Mouse (Mus musculus) heart, embryonic 14.5 days (tissue): Measurements from ENCODE around the gene Gm21680. TPM values are rescaled to one million over a fixed set of nuclear protein-coding genes. Genes with fewer than 3 reads are reported as not detected.
"Not testable (repeated sequence)": the region's sequence is repeated elsewhere in the genome, so short reads cannot be mapped to it uniquely, and the experiment has no call there.

ENCODE experiments used
- ATAC-seq: fragments of 200-750 bp; cut with Nextera tagmentation; 2 replicates; pipeline ENCODE4 v1.8.0; 2017; ENCODE audit warnings: low read depth, moderate TSS enrichment; ENCODE audit not compliant: insufficient number of reproducible peaks, insufficient read depth, low FRiP score
- H3K27ac ChIP-seq, 2 experiments: fragments of 200-500 bp in 1 of 2; fragments of 300-500 bp in 1 of 2; sonication (generic) in 1 of 2; replicated peaks in 1 of 2; 2 replicates each; pipeline ENCODE4 v1.5.1; 2012 to 2014; ENCODE audit warnings: low read depth in 2 of 2, low read length in 2 of 2, control low read depth in 1 of 2, mild to moderate bottlenecking in 1 of 2, mixed read lengths in 1 of 2; ENCODE audit not compliant: control insufficient read depth in 1 of 2, insufficient read depth in 1 of 2
- H3K27me3 ChIP-seq: fragments of 300-500 bp; sonication (generic); 2 replicates; pipeline ENCODE4 v1.6.1; 2014; ENCODE audit warnings: mild to moderate bottlenecking, low read length, control low read depth; ENCODE audit not compliant: control insufficient read depth, insufficient read depth
- H3K36me3 ChIP-seq: fragments of 300-500 bp; sonication (generic); 2 replicates; pipeline ENCODE4 v1.6.1; 2014; ENCODE audit warnings: mild to moderate bottlenecking, control low read depth, low read length, mixed read lengths; ENCODE audit not compliant: control insufficient read depth, insufficient read depth
- H3K4me1 ChIP-seq, 2 experiments: fragments of 200-500 bp in 1 of 2; fragments of 300-500 bp in 1 of 2; sonication (generic) in 1 of 2; 2 replicates each; pipeline ENCODE4 v1.6.1; 2012 to 2014; ENCODE audit warnings: low read length in 2 of 2, control low read depth in 1 of 2, mixed read lengths in 1 of 2; ENCODE audit not compliant: control insufficient read depth in 2 of 2, insufficient read depth in 2 of 2
- H3K4me2 ChIP-seq: fragments of 300-500 bp; sonication (generic); 2 replicates; pipeline ENCODE4 v1.6.1; 2014; ENCODE audit warnings: mild to moderate bottlenecking, low read length
- H3K4me3 ChIP-seq, 2 experiments: fragments of 200-500 bp in 1 of 2; fragments of 300-500 bp in 1 of 2; sonication (generic) in 1 of 2; 2 replicates each; pipeline ENCODE4 v1.5.1; 2012 to 2014; ENCODE audit warnings: low read length in 2 of 2, mild to moderate bottlenecking in 2 of 2, control low read depth in 1 of 2, low read depth in 1 of 2, moderate library complexity in 1 of 2; ENCODE audit not compliant: control insufficient read depth in 1 of 2, insufficient read depth in 1 of 2
- H3K9ac ChIP-seq: fragments of 300-500 bp; sonication (generic); 2 replicates; pipeline ENCODE4 v1.6.1; 2014; ENCODE audit warnings: mild to moderate bottlenecking, low read length
- H3K9me3 ChIP-seq: fragments of 300-500 bp; sonication (generic); 2 replicates; pipeline ENCODE4 v1.6.1; 2016; ENCODE audit warnings: low read length, control low read depth; ENCODE audit not compliant: control insufficient read depth
- WGBS: fragments of 180-500 bp; shearing (Covaris S2); extraction: QIAGEN DNeasy Blood & Tissue Kit; methylation state at CpG from one replicate; pipeline ENCODE4 v1.1.7; 2014; 5-methylcytosine and 5-hydroxymethylcytosine counted together
- polyA plus RNA-seq: library from polyadenylated mRNA; unstranded; fragments of >200 nt; fragmentation: Nextera tagmentation; extraction: Ambion mirVana; gene quantifications from 2 replicates; pipeline ENCODE4 v1.2.1, GENCODE M21; 2014

The Gm21680 gene
- 0.24 and 0.27 TPM in 2 replicates for polyA plus RNA-seq

DNA sequence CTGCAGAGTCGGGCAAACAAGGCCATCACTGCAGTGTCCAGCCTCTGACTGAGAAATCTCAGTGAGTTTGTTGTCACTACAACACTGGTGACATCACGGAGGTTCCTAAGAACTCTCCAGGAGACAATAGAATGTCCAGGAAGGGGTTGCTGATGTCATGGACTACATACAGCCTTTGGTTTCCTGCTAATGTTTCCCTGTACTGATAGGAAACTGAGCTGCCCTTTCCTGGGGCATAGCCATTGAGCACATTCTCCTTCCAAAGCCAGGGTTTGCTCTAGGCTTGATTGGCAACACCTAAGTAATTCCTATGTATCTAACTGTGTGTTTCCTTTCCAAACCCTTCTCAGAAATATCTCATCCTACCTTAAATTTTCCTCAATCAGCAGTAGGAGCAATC lies at the start of gene Gm21680:
Gm21680 (minus strand) TSS at position 101 of the 400 bp plus-strand sequence.
- not testable (repeated sequence) for H3K36me3 ChIP-seq, H3K4me2 ChIP-seq, H3K27ac ChIP-seq, H3K4me3 ChIP-seq, ATAC-seq, H3K9me3 ChIP-seq, H3K4me1 ChIP-seq, H3K9ac ChIP-seq, H3K27me3 ChIP-seq
- no CpG with 5 or more reads among the region's 2 CpGs for WGBS

DNA sequence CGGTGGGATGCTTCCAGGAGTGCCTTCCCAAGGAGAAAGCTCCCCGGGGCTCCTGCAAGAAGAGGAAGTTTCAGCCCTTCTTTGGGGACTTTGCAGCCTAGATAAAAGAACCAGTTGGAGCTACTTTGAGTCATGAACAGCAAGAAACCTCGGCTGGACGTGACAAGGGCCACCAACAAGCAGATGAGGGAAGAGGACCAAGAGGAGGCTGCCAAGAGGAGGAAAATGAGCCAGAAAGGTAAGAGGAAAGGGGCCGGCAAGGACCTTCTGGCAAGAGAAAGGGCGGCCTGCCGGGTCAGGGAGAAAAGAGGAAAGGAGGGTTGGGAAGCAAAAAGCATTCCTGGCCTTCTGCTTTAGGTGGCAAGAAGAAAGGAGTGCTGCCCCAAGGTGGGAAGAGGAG lies 35.2 kb upstream of the Gm21680 start:
- H3K4me2 ChIP-seq, H3K9ac ChIP-seq, H3K9me3 ChIP-seq, H3K27ac ChIP-seq, ATAC-seq, H3K27me3 ChIP-seq, H3K4me3 ChIP-seq, H3K36me3 ChIP-seq, H3K4me1 ChIP-seq: not testable (repeated sequence)
- WGBS = 51% methylated on average over 6 of the region's 7 CpGs

DNA sequence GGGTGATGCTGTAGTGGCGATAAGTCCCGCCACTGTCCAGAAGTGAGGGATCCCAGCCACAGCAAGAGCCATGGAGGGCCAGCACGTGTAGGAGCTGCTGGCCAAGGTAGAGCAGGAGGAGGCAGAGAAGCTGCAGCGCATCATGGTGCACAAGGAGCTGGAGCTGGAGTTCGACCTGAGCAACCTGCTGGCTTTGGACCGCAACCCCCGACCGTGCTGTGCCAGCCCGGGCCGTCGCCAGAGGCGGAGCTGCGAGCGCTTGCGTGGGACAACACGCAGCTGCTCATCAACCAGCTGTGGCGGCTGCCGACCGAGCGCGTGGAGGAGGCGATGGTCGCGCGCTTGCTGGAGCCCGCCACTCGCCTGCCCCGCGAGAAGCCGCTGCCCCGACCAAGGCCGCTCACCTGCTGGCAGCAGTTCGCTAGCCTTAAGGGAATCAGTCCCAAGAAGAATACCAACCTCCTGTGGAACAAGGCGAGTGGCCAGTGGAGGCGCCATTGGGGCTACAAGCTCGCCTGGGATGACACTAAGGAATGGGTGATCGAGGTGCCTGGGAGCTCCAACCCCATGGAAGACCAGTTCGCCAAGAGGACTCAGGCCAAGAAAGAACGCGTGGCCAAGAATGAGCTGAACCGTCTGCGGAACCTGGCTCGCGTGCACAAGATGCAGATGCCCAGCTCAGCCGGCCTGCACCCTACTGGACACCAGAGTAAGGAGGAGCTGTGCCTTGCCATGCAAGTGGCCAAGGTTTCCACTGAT lies 34.7 kb upstream of the Gm21680 start:
- not testable (repeated sequence) for H3K36me3 ChIP-seq, H3K27me3 ChIP-seq, H3K9ac ChIP-seq, H3K9me3 ChIP-seq, H3K27ac ChIP-seq, H3K4me1 ChIP-seq
- Histone ChIP-seq H3K4me3 (peak overlapping the region; percentile 3 to 26), H3K4me2 (peak overlapping the region; percentile 60)
- peak; percentile 76 for ATAC-seq
- WGBS = 15% methylated on average over 44 of the region's 45 CpGs

DNA sequence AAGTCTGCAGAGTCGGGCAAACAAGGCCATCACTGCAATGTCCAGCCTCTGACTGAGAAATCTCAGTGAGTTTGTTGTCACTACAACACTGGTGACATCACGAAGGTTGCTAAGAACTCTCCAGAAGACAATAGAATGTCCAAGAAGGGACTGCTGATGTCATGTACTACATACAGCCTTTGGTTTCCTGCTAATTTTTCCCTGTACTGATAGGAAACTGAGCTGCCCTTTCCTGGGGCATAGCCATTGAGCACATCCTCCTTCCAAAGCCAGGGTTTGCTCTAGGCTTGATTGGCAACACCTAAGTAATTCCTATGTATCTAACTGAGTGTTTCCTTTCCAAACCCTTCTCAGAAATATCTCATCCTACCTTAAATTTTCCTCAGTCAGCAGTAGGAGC lies 32.2 kb upstream of the Gm21680 start, which contains the start of gene Gm1979:
Gm1979 (minus strand) TSS at position 101 of the 400 bp plus-strand sequence.
- not testable (repeated sequence) for ATAC-seq, H3K9me3 ChIP-seq, H3K27me3 ChIP-seq, H3K4me2 ChIP-seq, H3K36me3 ChIP-seq, H3K27ac ChIP-seq, H3K4me3 ChIP-seq, H3K9ac ChIP-seq, H3K4me1 ChIP-seq
- 75% methylated on average over 1 of the region's 2 CpGs for WGBS

DNA sequence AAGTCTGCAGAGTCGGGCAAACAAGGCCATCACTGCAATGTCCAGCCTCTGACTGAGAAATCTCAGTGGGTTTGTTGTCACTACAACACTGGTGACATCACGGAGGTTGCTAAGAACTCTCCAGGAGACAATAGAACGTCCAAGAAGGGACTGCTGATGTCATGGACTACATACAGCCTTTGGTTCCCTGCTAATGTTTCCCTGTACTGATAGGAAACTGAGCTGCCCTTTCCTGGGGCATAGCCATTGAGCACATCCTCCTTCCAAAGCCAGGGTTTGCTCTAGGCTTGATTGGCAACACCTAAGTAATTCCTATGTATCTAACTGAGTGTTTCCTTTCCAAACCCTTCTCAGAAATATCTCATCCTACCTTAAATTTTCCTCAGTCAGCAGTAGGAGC lies 16.1 kb upstream of the Gm21680 start, which contains the start of gene Gm21698:
Gm21698 (minus strand) TSS at position 101 of the 400 bp plus-strand sequence.
- not testable (repeated sequence) for ATAC-seq, H3K27me3 ChIP-seq, H3K9me3 ChIP-seq, H3K4me1 ChIP-seq, H3K4me3 ChIP-seq, H3K4me2 ChIP-seq, H3K9ac ChIP-seq, H3K36me3 ChIP-seq, H3K27ac ChIP-seq
- no CpG with 5 or more reads among the region's 3 CpGs for WGBS

DNA sequence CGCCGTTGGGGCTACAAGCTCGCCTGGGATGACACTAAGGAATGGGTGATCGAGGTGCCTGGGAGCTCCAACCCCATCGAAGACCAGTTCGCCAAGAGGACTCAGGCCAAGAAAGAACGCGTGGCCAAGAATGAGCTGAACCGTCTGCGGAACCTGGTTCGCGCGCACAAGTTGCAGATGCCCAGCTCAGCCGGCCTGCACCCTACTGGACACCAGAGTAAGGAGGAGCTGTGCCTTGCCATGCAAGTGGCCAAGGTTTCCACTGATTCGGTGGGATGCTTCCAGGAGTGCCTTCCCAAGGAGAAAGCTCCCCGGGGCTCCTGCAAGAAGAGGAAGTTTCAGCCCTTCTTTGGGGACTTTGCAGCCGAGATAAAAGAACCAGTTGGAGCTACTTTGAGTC lies 15.4 kb downstream of the Gm21680 start:
- ATAC-seq = peak; percentile 31; the same call in 1 of the 2 replicates
- Histone ChIP-seq H3K4me3 (peak overlapping the region; percentile 16 to 24; a peak in 3 of 4 replicates), H3K4me2 (peak overlapping the region; percentile 50)
- H3K9ac ChIP-seq, H3K9me3 ChIP-seq, H3K4me1 ChIP-seq, H3K36me3 ChIP-seq, H3K27ac ChIP-seq, H3K27me3 ChIP-seq: not testable (repeated sequence)
- WGBS = 42% methylated on average over 16 of the region's 17 CpGs

DNA sequence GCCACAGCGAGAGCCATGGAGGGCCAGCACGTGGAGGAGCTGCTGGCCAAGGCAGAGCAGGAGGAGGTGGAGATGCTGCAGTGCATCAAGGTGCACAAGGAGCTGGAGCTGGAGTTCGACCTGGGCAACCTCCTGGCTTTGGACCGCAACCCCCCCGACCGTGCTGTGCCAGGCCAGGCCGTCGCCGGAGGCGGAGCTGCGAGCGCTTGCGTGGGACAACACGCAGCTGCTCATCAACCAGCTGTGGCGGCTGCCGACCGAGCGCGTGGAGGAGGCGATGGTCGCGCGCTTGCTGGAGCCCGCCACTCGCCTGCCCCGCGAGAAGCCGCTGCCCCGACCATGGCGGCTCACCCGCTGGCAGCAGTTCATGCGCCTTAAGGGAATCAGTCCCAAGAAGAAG lies 15.9 kb downstream of the Gm21680 start:
- H3K4me1 ChIP-seq, H3K27me3 ChIP-seq, H3K27ac ChIP-seq, H3K9me3 ChIP-seq, H3K9ac ChIP-seq, H3K36me3 ChIP-seq: not testable (repeated sequence)
- Histone ChIP-seq H3K4me3 (peak overlapping the region; percentile 16 to 24; a peak in 3 of 4 replicates), H3K4me2 (peak overlapping the region; percentile 50)
- WGBS = 14% methylated on average over 32 of the region's 32 CpGs
- peak; percentile 9; the same call in 1 of the 2 replicates for ATAC-seq

DNA sequence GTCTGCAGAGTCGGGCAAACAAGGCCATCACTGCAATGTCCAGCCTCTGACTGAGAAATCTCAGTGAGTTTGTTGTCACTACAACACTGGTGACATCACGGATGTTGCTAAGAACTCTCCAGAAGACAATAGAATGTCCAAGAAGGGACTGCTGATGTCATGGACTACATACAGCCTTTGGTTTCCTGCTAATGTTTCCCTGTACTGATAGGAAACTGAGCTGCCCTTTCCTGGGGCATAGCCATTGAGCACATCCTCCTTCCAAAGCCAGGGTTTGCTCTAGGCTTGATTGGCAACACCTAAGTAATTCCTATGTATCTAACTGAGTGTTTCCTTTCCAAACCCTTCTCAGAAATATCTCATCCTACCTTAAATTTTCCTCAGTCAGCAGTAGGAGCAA lies 18.1 kb downstream of the Gm21680 start, which contains the start of gene Gm21671:
Gm21671 (minus strand) TSS at position 101 of the 400 bp plus-strand sequence.
- not testable (repeated sequence) for H3K4me2 ChIP-seq, H3K27ac ChIP-seq, H3K27me3 ChIP-seq, H3K4me3 ChIP-seq, H3K36me3 ChIP-seq, ATAC-seq, H3K9me3 ChIP-seq, H3K4me1 ChIP-seq, H3K9ac ChIP-seq
- WGBS = 62% methylated on average over 2 of the region's 2 CpGs
